Mouse (Mus musculus): ENCODE results near the gene G6pdx.

- no peak for TF ChIP-seq TAL1 (IDR thresholded peaks at IDR 0.05; ENCODE audit: low read length)
- TF ChIP-seq GATA1 (IDR thresholded peaks at IDR 0.05; ENCODE audit: low read length) = no peak
Observed at GRCm38 (mm10) chrX:74428146-74428825, 708 bp downstream of the G6pdx start.

All from erythroblast, embryonic 14.5 days (primary cell).